Mouse (Mus musculus): ENCODE results near the gene Cks1b. TPM values are rescaled to one million over a fixed set of nuclear protein-coding genes. Genes with fewer than 3 reads are reported as not detected.

Cks1b gene
- polyA plus RNA-seq (2017; shearing (Covaris generic)) = 30.0 TPM

DNA sequence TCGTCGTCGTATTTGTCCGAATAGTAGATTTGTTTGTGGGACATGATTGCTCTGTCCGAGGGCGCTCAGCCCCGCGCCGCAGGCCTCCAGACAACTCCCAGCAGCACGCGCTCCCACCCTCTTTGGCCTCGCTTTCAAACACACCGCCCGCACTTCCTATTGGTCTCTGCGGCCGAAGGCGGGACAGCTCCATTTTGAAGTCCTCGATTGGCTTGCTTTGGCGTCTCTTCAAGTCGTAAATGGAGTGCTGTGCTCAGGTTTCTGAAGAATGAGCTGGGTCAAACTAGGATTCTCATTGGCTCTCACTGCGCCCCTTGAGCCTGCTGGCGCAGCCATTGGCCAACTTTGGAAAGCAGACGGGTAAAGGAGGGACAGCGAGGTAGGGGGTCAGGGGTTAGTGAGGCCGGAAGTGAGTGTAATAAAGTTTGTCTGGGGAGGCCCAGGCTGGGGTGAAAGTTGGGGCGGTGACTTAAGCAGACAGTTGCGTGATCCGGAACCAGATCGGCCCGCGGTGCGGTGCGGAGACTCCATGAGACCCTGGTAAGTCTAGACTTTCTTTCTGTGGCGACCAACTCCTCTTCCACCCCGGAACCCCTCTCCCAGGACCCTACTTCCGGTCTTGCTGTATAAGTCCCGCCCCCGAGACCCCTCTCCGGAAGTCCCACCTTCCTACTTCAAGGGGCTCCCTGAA is at the start of gene Cks1b, which contains the start of gene Shc1:
Gene Cks1b (minus strand): TSS at position 214 of the 691 bp plus-strand sequence.
Gene Shc1 (plus strand): TSS at position 274 of the 691 bp plus-strand sequence.

DNA sequence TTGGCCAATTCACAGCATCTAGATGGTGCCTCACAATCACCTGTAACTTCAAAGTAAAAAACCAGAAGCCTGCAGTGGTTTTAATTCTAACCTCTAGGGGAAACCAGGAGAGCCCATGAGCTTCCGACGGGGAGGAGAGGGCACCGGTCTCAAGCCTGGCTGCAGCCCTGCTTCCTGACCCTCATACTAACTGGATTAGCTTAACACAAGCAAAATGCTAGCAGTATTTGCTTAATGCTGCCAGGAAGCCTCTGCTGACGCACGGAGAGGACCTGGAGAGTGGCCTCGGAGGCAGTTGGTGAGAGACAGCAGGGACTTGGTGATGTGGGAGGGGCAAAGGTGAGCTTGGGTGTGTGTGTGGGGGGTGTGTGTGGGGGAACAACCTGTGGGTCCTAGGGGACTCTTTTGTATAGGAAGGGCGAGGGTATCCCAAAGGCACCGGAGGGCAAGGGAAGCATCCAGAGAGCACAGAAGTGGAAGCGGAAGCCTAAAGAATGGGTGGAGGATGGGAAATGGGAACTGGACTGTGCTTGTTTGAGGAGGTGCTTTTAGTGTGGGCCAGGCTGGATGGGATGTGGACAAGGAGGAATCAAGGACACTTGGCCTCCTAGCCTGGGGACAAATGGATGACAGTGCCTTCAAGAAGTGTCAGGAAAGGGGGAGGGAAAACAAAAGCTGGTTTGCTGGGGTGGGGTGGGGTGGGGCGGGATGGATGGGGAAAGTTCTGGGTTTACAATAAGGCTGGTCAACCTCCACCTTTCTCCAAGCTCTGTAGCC is 36.4 kb upstream of the Cks1b start, which contains the start of gene Pmvk:
Gene Pmvk (plus strand): TSS at position 141 of the 777 bp plus-strand sequence.

DNA sequence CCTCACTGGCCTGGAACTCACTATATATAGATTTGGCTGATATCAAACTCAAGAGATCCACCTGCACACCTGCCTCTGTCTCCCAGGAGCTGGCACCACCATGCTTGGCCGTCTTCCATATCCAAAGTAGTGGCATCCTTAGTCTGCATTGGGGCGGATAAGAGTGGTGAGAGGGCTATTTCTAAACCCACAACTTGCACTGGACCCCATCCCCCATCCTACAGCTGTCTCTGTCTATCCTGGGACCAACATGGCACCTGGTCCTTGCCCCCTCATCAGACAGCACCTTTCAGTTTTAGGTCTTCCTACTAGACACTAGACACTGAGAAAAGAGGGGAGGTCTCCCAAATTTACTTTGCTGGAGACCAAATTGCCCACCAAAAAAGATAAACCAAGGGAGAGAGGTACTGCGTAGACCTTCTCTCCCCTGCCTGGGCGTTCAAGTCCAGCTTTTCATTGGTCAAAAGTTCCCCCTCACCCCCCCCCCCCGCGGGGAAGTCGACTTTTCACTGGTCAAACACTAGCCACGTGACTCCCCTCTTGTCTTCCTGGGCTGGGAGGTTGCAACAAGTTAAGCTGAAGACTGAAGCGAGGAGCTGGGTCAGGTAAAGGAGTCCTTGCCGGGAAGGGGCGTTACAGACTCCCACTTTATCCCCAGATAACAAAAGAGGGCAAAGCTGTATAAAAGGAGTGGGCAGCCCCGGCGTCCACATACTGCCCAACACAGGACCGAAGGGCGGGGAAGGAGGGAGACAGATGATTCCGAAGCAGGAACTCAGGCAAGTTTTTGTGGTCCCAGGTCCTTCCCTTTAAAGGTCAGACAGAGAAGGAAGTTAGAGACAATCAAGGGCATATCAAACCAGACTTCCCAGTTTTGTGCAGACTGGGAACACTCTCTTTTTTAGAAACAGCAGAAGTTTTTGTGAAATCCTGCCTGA is 18.3 kb upstream of the Cks1b start, which contains the start of gene Pbxip1:
Gene Pbxip1 (plus strand): TSS at position 531 of the 938 bp plus-strand sequence.

DNA sequence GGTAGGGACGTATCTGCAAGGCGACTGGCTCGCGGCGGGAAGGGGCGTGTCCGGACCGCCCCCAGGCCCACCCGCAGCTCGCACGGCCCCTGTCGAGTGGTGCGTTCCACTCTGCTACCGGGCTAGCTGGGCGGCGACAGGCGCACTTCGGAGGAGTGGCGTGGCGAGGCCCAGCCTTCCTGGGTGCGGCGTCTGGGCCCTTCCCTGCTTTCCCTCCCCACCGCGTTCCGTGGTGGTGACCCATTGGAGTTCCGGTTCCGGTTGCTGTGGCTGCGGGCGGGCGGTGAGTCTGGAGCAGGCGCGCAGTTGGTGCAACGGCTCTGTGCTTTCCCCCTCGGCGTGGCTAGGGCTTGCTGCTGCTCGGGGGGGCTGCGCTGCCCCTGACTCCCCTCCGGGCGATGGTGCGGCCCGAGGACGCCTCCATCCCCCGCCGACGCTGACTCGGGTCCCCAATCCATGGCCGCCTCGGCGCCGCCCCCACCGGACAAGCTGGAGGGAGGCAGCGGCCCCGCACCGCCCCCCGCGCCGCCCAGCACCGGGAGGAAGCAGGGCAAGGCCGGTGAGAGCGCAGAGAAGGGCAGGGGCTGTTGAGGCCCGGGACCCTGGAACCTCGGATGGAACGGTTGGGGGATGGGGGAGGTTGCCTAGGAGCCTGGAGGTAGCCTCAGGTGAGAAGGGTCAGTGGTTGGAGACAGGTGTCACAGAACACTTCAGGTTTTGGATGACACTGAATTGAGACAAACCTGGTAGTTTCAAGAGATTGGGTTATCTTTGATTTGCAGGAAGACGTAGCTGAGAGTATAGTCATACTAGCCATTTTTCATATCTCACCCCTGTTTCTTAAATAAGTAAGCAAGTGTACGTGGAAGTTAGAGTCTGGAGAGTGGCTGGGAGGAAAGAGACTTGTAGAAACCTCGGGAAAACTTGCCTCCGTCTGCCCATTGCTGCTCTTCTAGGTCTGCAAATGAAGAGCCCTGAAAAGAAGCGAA is 12.3 kb upstream of the Cks1b start, which contains the start of gene Pygo2:
Gene Pygo2 (plus strand): TSS at position 44 of the 989 bp plus-strand sequence.

DNA sequence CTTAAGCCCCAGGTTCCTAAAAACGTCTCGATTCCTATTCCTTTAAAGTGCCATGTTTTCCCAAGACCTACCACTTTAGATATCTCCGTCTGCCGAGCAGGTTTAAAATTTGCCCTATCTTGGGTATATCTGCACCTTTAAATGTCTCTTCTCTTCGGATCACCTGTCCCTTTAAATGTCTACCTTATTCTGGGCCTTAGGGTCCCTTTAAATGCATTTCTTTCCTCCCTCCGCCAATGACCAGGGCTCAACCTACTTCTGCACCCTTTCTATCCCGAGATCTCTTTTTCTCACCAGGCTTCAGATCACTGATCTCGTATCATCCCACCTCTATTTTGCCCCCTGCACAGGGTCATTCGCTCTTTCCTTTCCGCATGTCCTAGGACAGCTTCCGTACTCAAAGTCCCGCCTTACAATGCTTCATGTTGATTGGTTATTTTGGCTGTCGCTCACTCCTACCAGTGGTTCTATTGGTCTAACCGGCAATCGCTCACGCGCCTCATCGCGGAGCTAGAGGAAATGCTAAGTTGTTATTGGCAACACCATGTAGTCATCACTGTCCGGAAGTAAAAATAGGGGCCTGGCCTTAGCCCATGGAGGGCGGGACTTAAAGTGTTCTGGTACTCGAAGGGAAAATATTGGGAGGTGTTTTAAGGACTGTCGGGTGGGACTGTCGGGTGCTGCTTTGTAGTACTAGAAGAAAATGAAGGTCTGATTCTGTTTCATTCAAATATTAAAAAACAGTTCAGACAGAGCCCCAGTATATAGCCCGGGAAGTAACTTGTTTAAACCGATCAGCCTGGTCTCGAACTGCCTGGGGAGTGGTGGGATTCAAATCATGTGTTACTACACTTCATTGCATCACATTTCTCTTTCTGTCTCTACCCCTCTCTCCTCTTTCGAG is 6.4 kb downstream of the Cks1b start, which contains the start of gene Flad1:
Gene Flad1 (minus strand): TSS at position 381 of the 904 bp plus-strand sequence.

DNA sequence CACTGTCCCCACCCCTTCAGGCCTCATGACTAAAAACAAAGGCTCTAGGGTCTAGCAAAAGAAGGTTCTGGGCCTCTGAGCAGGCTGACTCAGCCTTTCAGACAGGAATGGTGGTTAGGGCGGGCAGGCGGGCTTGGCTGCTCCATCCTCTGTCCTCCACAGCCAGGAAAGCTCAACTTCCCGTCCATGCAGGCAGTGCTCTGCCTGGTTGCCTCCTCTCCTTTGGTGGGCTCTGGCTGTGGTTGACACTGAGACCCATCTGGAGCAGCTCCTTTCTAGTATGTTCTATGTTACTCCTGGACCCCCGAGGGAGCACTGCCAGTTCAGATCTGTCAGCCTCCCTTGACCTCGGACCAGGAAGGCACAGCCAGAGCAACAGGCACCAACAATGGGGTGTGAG is 15.5 kb downstream of the Cks1b start, which contains the start of gene Lenep:
Gene Lenep (minus strand): TSS at position 101 of the 400 bp plus-strand sequence.

DNA sequence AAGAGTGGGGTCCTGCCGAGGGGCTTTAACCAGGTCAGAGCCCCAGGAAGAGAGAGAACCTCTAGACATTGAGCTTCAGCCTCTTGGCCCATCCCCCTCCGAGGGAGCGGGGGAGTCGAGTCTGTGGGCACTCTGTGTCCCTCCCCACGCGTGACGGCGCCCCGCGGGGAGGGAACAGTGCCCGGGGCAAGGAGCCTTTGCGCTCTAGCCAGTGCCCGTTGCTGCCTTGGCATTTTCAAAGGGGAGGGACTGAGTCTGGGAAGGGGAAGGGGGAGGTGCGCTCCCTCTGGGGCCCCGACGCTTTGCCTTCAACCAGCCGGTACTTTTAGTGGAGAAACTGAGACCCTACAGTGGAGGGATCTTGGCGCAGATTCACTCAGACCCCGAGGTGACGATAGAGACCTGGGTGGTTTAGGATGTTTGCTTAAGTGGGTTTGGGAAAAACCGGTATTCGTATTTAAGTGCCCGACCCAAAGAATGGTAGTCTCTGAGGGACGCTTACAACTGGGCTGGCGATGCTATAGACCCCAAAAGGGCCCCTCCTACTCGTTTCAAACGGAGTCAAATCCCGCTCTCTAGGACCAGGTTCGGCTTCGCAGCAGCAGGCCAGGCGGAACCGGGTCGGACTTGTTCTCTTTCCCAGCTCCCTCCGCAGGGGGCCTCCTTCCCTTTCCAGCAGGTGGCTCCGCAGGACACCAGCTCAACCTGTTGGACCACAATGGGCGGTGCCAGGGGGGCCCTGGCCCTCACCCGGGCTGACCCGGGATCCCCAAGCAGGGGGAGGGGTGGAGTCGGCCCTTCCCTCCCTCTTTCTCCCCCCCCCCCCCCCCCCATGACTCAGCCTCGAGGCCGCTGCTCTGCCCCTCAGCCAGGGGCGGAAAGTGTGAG is 23.9 kb downstream of the Cks1b start, which contains the start of gene Zbtb7b:
Gene Zbtb7b (minus strand): TSS at position 771 of the 888 bp plus-strand sequence.

Other genes with a start within 250 kb of the Cks1b start
- gene Scamp3, start 240.9 kb downstream of the Cks1b start, polyA plus RNA-seq (2017; shearing (Covaris generic)) = 319 TPM
- 240 TPM for gene Fam189b, start 235.2 kb downstream of the Cks1b start, polyA plus RNA-seq (2017; shearing (Covaris generic))
- 144 TPM for gene Gba, start 215.5 kb downstream of the Cks1b start, polyA plus RNA-seq (2017; shearing (Covaris generic))
- gene Thbs3, start 203.2 kb downstream of the Cks1b start, polyA plus RNA-seq (2017; shearing (Covaris generic)) = 2.3 TPM
- 151 TPM for gene Mtx1, start 191.3 kb downstream of the Cks1b start, polyA plus RNA-seq (2017; shearing (Covaris generic))
- 0.79 TPM for gene Muc1, start 189.3 kb downstream of the Cks1b start, polyA plus RNA-seq (2017; shearing (Covaris generic))
- gene Krtcap2, start 172.4 kb downstream of the Cks1b start, polyA plus RNA-seq (2017; shearing (Covaris generic)) = 281 TPM
- 4.5 TPM for gene Trim46, start 172.1 kb downstream of the Cks1b start, polyA plus RNA-seq (2017; shearing (Covaris generic))
- 132 TPM for gene Dpm3, start 159.0 kb downstream of the Cks1b start, polyA plus RNA-seq (2017; shearing (Covaris generic))
- 288 TPM for gene Slc50a1, start 147.8 kb downstream of the Cks1b start, polyA plus RNA-seq (2017; shearing (Covaris generic))
- not detected for gene Efna1, start 137.2 kb downstream of the Cks1b start, polyA plus RNA-seq (2017; shearing (Covaris generic))
- not detected for gene Efna3, start 95.4 kb downstream of the Cks1b start, polyA plus RNA-seq (2017; shearing (Covaris generic))
- gene Efna4, start 80.4 kb downstream of the Cks1b start, polyA plus RNA-seq (2017; shearing (Covaris generic)) = 0.46 TPM
- gene Adam15, start 68.4 kb downstream of the Cks1b start, polyA plus RNA-seq (2017; shearing (Covaris generic)) = 7.2 TPM
- 0.20 TPM for gene Dcst2, start 56.4 kb downstream of the Cks1b start, polyA plus RNA-seq (2017; shearing (Covaris generic))
- 1.0 TPM for gene Dcst1, start 53.1 kb downstream of the Cks1b start, polyA plus RNA-seq (2017; shearing (Covaris generic))
- 62.0 TPM for gene Zbtb7b, start 23.6 kb downstream of the Cks1b start, polyA plus RNA-seq (2017; shearing (Covaris generic))
- not detected for gene Lenep, start 15.6 kb downstream of the Cks1b start, polyA plus RNA-seq (2017; shearing (Covaris generic))
- gene Flad1, start 6.5 kb downstream of the Cks1b start, polyA plus RNA-seq (2017; shearing (Covaris generic)) = 69.2 TPM
- gene Shc1, start 60 bp upstream of the Cks1b start, polyA plus RNA-seq (2017; shearing (Covaris generic)) = 99.8 TPM
- 25.5 TPM for gene Pygo2, start 11.8 kb upstream of the Cks1b start, polyA plus RNA-seq (2017; shearing (Covaris generic))
- 175 TPM for gene Pbxip1, start 18.3 kb upstream of the Cks1b start, polyA plus RNA-seq (2017; shearing (Covaris generic))
- 27.0 TPM for gene Pmvk, start 36.2 kb upstream of the Cks1b start, polyA plus RNA-seq (2017; shearing (Covaris generic))
- not detected for gene Kcnn3, start 101.8 kb upstream of the Cks1b start, polyA plus RNA-seq (2017; shearing (Covaris generic))

All from CD4-positive, CD25-positive, alpha-beta regulatory T cell, adult 9 weeks (primary cell).